Mouse (Mus musculus) layer of hippocampus, adult 8-10 months (tissue): Measurements from ENCODE around the gene Prkg2. TPM values are rescaled to one million over a fixed set of nuclear protein-coding genes. Genes with fewer than 3 reads are reported as not detected.
A peak's percentile ranks its signal among the peaks of the same experiment; 100 is the strongest.

ENCODE experiments used
- DNase-seq, 2 experiments: peaks; one replicate each; pipeline ENCODE4 v3.0.0; 2022; ENCODE audit warnings: low spot score in 2 of 2
- total RNA-seq, 4 experiments: library from RNA; stranded (reverse); gene quantifications; 2 replicates each; pipeline ENCODE4 v1.2.4; 2022

Gene Prkg2
- total RNA-seq, result 1 to 10 TPM; 3.5 to 7.2 (median 3.7) TPM

GRCm38 (mm10) chr5:99036596-99037441 is at the start of gene Prkg2:
Gene Prkg2 (minus strand): TSS chr5:99037351.
- DNase-seq, result peak in 1 of 2 experiments; percentile 12

- DNase-seq, result no peak
Measured at GRCm38 (mm10) chr5:99083955-99084354, 46.8 kb upstream of the Prkg2 start.

DNA sequence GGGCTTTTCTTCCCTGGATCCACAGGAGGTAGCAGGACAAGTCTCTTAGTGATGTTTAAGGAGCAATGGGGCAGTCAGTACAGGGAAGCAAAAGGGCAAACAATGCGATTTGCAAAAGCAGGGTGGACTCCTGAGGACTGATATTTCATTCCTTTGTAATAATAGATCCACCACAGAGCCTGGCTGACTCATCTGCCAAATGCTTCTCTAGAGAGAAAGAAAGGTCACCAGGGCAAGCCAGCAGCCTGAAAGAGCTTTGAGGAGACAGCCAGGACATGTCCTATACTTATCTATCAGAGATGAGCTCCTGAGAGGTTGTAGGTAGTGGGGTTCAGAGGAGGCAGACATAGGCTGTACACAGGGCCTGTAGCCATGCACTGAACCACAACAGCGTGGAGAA is 41.2 kb upstream of the Prkg2 start:
- no peak for DNase-seq

DNA sequence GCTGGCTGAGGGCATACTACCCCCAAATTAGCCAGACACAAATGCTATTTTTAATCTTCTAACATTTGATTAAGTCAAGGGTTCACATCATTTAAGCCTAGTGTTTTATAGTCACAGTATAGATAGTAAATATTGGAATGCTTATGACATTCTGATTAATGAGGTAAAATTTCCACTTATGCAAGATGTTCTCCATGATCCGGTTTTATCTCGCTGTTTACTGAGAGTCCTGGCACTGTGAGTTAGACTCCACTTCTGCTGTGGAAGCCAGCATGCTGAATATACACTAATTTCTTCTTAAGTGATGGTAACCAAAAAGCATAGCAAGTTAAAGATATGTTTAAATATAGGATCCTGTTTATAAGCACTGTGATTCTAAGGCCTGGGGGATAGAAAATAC is 31.2 kb upstream of the Prkg2 start:
- no peak for DNase-seq

DNA sequence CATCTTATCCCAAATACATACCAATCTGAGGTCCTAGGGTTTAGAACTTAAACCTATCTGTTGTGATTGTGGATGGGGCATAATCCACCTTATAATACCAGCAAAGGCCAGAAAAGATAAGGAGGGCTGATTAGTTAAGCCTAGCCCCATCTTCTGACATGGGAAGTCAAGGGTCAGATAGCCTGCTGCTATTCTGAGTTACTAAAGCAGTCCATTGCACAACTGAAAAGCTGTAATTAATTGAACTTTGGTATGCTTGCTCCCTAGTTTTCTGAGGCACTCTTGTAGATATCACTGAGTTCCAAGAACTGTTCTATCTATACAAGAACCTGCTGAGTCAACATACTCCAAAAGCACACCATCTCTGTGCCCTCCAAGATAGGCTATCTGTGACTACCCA is 25.4 kb upstream of the Prkg2 start:
- no peak for DNase-seq

- no peak for DNase-seq
Measured at GRCm38 (mm10) chr5:99039021-99039420, 1.9 kb upstream of the Prkg2 start.

GRCm38 (mm10) chr5:99037442-99037811 is 276 bp upstream of the Prkg2 start:
- no peak for DNase-seq

DNA sequence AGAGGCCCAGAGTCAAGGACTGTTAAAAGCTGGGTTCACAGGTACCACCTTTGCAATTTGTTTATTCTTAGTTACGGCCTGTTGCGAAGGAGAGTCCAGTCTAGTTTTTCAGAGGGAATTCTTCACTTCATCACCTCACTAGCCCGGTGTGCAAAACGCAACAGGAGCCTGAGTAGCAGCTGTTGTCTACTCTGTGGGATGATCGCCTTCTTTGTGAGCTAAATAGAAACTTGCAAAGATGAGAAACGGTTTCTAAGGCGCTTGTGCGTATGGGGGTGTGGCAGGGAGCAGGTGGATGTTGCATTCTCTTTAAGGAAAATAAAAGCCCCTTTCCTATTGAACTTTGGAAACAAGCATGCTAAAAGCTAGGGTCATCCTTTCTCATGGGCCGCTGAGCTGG is 1.2 kb downstream of the Prkg2 start:
- no peak for DNase-seq

- DNase-seq, result no peak
Measured at GRCm38 (mm10) chr5:99031551-99032149, 5.5 kb downstream of the Prkg2 start.

- DNase-seq, result no peak
Measured at GRCm38 (mm10) chr5:99026343-99026742, 10.8 kb downstream of the Prkg2 start.

DNA sequence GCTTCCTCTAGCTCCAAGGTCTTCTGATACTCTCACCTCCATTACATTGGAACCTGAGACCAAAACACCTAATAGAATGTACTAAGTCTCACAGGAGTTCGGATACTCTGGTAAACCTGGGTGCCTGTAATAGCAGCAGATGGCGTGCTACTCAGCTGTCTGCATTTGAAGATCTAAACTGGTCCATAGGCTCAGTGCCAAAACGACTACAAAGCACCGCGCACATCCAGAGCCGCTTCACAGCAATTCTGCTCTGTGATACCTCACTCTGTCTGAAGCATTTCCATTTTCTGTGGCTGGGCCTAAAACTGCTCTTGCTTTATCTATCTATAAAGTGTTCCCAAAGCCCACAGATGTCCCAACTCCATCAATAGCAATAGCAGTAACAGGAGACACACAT is 17.4 kb downstream of the Prkg2 start:
- peak; percentile 19 to 28 for DNase-seq

- DNase-seq, result no peak
Measured at GRCm38 (mm10) chr5:99015140-99015539, 22.0 kb downstream of the Prkg2 start.

- DNase-seq, result no peak
Measured at GRCm38 (mm10) chr5:99010448-99011151, 26.6 kb downstream of the Prkg2 start.

DNA sequence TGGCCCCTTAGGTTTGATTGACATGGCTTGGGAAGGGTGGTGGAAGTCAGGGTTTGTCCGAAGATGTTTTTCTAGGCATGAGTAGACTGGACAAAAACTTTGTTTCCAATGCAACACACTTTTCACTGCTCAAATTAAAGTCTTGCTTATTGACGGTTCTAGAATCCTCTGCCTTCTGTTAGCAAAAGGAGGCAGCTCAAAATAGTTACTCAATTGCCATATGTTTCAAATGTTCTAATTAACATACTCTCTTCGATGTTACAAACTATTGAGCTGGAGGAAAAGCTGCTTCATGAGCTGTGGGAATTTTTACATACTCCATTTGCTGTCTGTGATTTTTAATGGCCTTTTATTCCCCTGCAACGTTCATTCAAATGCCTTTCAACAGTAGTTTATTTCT is 39.0 kb downstream of the Prkg2 start:
- no peak for DNase-seq

- DNase-seq, result no peak
Measured at GRCm38 (mm10) chr5:98995767-98996166, 41.4 kb downstream of the Prkg2 start.

- DNase-seq, result no peak
Measured at GRCm38 (mm10) chr5:98991600-98991999, 45.6 kb downstream of the Prkg2 start.

DNA sequence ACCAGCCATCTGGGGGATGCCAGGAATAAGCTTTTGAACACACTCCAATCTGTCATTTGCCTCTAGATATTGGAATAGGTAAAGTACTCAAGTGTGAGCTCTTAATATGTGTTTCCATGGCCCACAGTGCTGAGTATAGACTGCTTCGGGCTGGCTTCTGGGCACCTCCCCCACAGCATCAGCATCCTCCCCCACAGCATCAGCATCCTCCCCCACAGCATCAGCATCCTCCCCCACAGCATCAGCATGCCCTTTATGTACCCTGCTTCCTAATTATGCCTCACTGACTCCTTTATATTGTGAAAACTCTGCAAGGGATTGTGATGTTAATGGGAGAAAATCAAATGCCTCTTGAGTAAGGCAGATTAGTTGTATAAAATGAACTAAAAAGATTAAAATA is 49.5 kb downstream of the Prkg2 start:
- DNase-seq, result no peak

DNA sequence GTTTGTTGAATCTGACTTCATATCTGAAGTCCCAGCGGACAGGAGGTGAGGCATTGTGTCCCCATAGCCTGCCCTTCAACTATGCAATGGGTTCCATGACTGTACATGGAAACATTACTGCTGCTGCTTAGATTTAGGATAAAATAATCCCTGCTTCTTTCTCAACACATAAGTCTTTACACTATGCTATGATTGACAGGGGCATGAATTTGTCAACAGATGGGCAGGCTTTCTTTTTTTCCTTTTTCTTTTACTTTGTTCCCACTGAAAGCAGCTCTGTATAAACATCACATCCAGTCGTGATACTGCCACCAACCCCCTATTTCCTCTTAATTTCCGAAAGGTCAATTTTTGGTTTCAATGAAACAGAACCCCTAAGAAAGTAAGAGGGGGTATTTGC is 50.0 kb downstream of the Prkg2 start:
- DNase-seq, result no peak

GRCm38 (mm10) chr5:98986459-98986858 is 50.7 kb downstream of the Prkg2 start:
- no peak for DNase-seq

DNA sequence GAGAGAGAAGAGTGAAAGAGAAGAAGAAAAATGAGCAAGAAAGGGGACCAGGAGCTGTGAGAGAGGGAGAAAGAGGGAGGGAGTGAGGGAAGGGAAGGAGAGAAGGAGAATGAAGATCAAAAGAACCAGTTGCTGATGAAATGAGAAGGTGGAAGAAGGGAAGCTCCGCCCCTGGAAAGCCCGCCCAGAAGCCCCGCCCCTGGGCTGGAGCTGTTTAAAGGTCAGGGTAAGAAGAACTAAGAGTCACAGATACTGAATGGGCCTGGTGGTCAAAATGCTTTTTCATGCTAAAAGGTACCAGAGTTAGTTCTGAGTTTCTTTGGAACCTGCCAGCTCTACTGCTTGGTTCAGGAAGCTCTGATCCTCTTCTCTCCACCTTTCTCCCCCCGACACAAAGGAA is 51.1 kb downstream of the Prkg2 start:
- no peak for DNase-seq

DNA sequence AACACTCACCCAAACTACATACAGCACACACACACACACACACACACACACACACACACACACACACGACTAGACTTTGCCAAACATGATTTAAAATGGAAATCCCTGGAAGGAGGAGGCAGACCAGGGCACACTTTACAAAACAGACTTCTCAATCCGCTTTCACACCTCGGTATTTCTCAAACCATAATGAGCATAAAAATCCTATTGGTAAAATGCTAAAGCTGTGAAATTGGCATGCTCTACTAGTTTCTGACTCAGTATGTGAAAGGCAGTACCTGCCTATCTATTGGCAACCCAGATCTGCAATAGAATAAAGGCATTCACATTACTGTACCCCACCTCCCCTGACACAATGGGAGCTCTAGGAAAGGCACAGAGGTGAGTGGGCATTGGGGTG is 52.1 kb downstream of the Prkg2 start:
- DNase-seq, result no peak

GRCm38 (mm10) chr5:98981304-98981703 is 55.8 kb downstream of the Prkg2 start:
- no peak for DNase-seq
